Mouse (Mus musculus): ENCODE measurements around the gene Wdr74.

- TF ChIP-seq POLR2A (IDR thresholded peaks at IDR 0.05; ENCODE audit: extremely low read depth, insufficient read depth, low read length), result no peak
- TF ChIP-seq CTCF (IDR thresholded peaks at IDR 0.05; ENCODE audit: low read depth, low read length), result no peak
These were observed 22.7 kb upstream of the Wdr74 start for GRCm38 (mm10) chr19:8712870-8713305.

Measured in liver, adult 2 months (tissue).